Mouse (Mus musculus): ENCODE measurements at regions not wholly inside any gene's neighbourhood (a gene's known extent, or its start where the extent isn't known, plus 50 kb on each side); places are given as distances from the start of the nearest gene placed in this dataset.

- ChIA-PET CTCF (no interaction called here), POLR2A (no interaction called here)
- TF ChIP-seq CTCF (IDR thresholded peaks at IDR 0.05) = no peak
- no peaks in the 10 kb centered on the region for H3K27me3 ChIP-seq
- DNase-seq (ENCODE audit: low read depth, low spot score) = no peak
- ATAC-seq = no peak
- in situ Hi-C loops (cut with MboI; ENCODE audit: low pct_unique_long_range_greater_than_20kb) = no loop called here
Measured at GRCm38 (mm10) chr14:109985026-109985425, 769.9 kb downstream of the Slitrk6 start.

DNA sequence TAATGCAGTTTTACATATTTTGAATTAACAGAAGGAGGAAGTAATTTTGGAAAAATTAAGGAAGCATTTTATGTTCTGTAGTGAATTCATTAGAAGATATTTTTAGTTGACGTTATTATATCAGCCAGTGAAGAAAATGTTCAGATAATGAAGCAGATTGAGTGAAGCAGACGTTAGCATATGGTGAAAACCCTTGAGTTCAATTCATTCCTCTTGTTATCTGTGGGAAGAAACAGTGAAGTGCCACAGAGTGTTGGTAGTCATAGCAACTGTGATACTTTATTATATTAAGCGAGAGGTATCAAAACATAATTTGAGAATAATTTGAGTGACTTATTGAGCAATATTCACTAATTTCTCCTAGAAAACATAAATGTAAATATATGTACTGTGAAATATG, 796.9 kb downstream of the Slitrk6 start:
- ATAC-seq (no peak), DNase-seq (ENCODE audit: low read depth, low spot score) (no peak)
- POLR2A ChIA-PET = no interaction called here
- H3K27me3 ChIP-seq = no peaks in the 10 kb centered on the region
- in situ Hi-C loops (cut with MboI; ENCODE audit: low pct_unique_long_range_greater_than_20kb) = no loop called here
- CTCF ChIA-PET = no interaction called here
- TF ChIP-seq CTCF (IDR thresholded peaks at IDR 0.05) = no peak

DNA sequence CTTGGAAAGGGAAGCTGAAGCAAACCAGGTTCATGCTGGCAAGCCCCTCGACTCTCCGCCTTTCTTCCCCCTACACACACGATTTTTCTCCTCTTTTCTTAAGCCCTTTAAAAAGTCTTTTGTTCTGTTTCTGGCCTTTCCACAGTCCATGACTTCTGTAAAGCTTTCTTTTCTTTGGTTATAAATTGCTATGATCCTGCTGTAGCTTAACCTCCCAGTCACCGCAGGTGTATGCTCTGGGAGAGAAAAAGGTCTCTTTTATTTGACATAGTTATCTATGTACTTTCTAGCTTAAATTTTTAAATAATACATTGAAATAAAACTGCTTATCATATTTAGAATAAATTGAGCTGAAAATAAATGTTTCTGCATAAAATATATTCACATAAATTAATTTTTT, 813.0 kb downstream of the Slitrk6 start:
- in situ Hi-C loops (cut with MboI; ENCODE audit: low pct_unique_long_range_greater_than_20kb) = no loop called here
- ATAC-seq (no peak), DNase-seq (ENCODE audit: low read depth, low spot score) (no peak)
- ChIA-PET POLR2A (no interaction called here), CTCF (interaction anchor here (1.1 kb wide), 1 partner anchor 24 kb away, joined by 3 read pairs; no protein-coding TSS in a partner anchor)
- TF ChIP-seq CTCF (IDR thresholded peaks at IDR 0.05) = no peak
- no peaks in the 10 kb centered on the region for H3K27me3 ChIP-seq

DNA sequence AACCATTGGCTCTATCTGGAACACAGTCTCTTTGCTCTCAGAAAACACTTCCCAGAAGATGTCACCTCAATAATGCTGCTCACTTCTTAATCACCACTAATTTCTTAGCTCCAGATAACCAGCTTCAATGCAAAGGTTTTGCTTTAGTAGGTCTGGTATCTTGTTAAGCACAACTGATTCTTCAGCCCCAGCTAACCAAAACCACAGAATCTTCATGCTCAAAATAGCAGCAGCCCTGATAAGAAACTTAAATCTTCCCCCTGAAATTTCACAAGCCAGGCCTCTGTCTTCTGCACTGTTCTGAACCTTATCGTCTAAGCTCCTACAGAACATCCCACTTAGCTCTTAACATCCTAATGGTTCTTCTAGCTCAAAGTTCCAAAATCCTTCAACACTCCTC, 813.8 kb downstream of the Slitrk6 start:
- ATAC-seq (no peak), DNase-seq (ENCODE audit: low read depth, low spot score) (no peak)
- no peak for TF ChIP-seq CTCF (IDR thresholded peaks at IDR 0.05)
- ChIA-PET CTCF (interaction anchor here (1.1 kb wide), 1 partner anchor 25 kb away, joined by 3 read pairs; no protein-coding TSS in a partner anchor), POLR2A (no interaction called here)
- H3K27me3 ChIP-seq = no peaks in the 10 kb centered on the region
- in situ Hi-C loops (cut with MboI; ENCODE audit: low pct_unique_long_range_greater_than_20kb) = no loop called here

- POLR2A ChIA-PET = no interaction called here
- in situ Hi-C loops (cut with MboI; ENCODE audit: low pct_unique_long_range_greater_than_20kb) = no loop called here
- H3K27me3 ChIP-seq = no peaks in the 10 kb centered on the region
- no peak for ATAC-seq
- no peak for DNase-seq (ENCODE audit: low read depth, low spot score)
- CTCF ChIA-PET = no interaction called here
- no peak for TF ChIP-seq CTCF (IDR thresholded peaks at IDR 0.05)
Measured at GRCm38 (mm10) chr14:109937432-109937831, 817.5 kb downstream of the Slitrk6 start.

- ChIA-PET POLR2A (no interaction called here), CTCF (no interaction called here)
- DNase-seq (ENCODE audit: low read depth, low spot score) (no peak), ATAC-seq (no peak)
- no peak for TF ChIP-seq CTCF (IDR thresholded peaks at IDR 0.05)
- in situ Hi-C loops (cut with MboI; ENCODE audit: low pct_unique_long_range_greater_than_20kb) = no loop called here
- no peaks in the 10 kb centered on the region for H3K27me3 ChIP-seq
Measured at GRCm38 (mm10) chr14:109928977-109929376, 826.0 kb downstream of the Slitrk6 start.

DNA sequence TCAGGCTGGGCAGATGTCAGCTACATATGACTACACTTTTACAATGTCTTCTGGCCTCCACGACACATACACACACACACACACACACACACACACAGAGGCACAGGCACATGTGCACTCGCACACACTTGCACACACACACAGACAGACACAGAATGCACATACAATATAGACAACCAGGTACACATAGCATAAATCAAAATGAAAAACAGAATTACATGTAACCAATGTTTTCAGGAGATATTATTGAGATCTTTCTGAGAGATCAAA, 863.1 kb downstream of the Slitrk6 start:
- DNase-seq (ENCODE audit: low read depth, low spot score) = no peak
- no peaks in the 10 kb centered on the region for H3K27me3 ChIP-seq
- POLR2A ChIA-PET = no interaction called here
- CTCF ChIA-PET = no interaction called here
- in situ Hi-C loops (cut with MboI; ENCODE audit: low pct_unique_long_range_greater_than_20kb) = no loop called here
- TF ChIP-seq CTCF (IDR thresholded peaks at IDR 0.05) = no peak
- no peak for ATAC-seq

GRCm38 (mm10) chr14:109891151-109891895, 863.6 kb downstream of the Slitrk6 start:
- ChIA-PET POLR2A (no interaction called here), CTCF (no interaction called here)
- DNase-seq (ENCODE audit: low read depth, low spot score) (no peak), ATAC-seq (no peak)
- no peaks in the 10 kb centered on the region for H3K27me3 ChIP-seq
- no peak for TF ChIP-seq CTCF (IDR thresholded peaks at IDR 0.05)
- in situ Hi-C loops (cut with MboI; ENCODE audit: low pct_unique_long_range_greater_than_20kb) = no loop called here

- in situ Hi-C loops (cut with MboI; ENCODE audit: low pct_unique_long_range_greater_than_20kb) = loop anchor here (5.0 kb wide), 1 partner anchor 890 kb away; no protein-coding TSS in a partner anchor
- no peak for ATAC-seq
- TF ChIP-seq CTCF (IDR thresholded peaks at IDR 0.05) = no peak
- peaks cover 3% of the 10 kb centered on the region for H3K27me3 ChIP-seq
- DNase-seq (ENCODE audit: low read depth, low spot score) = no peak
- ChIA-PET CTCF (no interaction called here), POLR2A (no interaction called here)
Measured at GRCm38 (mm10) chr14:109876950-109877663, 877.8 kb downstream of the Slitrk6 start.

GRCm38 (mm10) chr14:109874230-109874629, 880.7 kb downstream of the Slitrk6 start:
- no peak for ATAC-seq
- no peak for DNase-seq (ENCODE audit: low read depth, low spot score)
- ChIA-PET CTCF (interaction anchor here (1.1 kb wide), 1 partner anchor 9 kb away, joined by 3 read pairs; no protein-coding TSS in a partner anchor), POLR2A (no interaction called here)
- peaks cover 3% of the 10 kb centered on the region for H3K27me3 ChIP-seq
- TF ChIP-seq CTCF (IDR thresholded peaks at IDR 0.05) = peak; percentile 54
- in situ Hi-C loops (cut with MboI; ENCODE audit: low pct_unique_long_range_greater_than_20kb) = no loop called here

DNA sequence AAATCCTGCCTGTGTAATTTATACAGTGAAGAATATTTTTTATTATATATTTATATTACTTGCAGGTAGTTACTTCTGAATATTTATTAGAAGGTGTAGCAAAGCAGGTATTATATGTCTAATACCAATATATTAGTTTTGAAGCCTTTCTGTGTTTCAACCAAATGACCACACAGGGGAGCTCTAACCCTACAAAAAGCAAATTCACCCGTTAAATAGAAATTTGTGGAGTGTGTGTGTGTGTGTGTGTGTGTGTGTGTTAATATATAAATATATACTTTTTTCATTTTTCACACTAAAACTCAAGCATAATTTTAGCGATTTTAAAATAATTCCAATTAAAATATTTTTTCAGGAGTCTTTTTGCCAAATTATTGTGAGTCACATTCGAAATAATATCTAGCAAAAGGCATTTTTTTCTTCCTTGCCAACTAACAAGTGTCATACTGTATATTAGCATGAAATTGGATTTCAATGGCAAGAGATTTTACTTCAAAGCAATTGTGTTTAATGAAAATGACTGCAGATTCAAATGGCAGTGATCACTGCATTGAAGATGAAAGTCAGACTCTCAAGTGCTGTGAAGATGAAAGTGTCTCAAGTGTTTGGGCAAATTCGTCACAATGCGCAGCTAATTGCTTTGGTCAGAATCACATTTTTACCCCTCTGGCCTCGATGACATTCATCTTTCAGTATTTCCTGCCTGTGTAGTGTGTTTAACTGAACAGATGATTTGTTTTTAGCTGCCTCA, 914.4 kb downstream of the Slitrk6 start:
- TF ChIP-seq CTCF (IDR thresholded peaks at IDR 0.05) = peak; percentile 28
- in situ Hi-C loops (cut with MboI; ENCODE audit: low pct_unique_long_range_greater_than_20kb) = no loop called here
- ChIA-PET CTCF (no interaction called here), POLR2A (no interaction called here)
- DNase-seq (ENCODE audit: low read depth, low spot score) (no peak), ATAC-seq (no peak)
- H3K27me3 ChIP-seq = no peaks in the 10 kb centered on the region
